Mouse (Mus musculus): ENCODE results near the gene Izumo4.
A peak's percentile ranks its signal among the peaks of the same experiment; 100 is the strongest.

The Izumo4 gene

GRCm38 (mm10) chr10:80669737-80670485 lies 32.1 kb upstream of the Izumo4 start:
- peak; percentile 89 for DNase-seq

- DNase-seq, result peak; percentile 58
Observed at GRCm38 (mm10) chr10:80670531-80670930, 31.5 kb upstream of the Izumo4 start.

GRCm38 (mm10) chr10:80671251-80671650 lies 30.7 kb upstream of the Izumo4 start:
- DNase-seq, result no peak

- DNase-seq, result peak; percentile 64
Observed at GRCm38 (mm10) chr10:80671936-80672690, 29.9 kb upstream of the Izumo4 start.

GRCm38 (mm10) chr10:80673690-80674089 lies 28.3 kb upstream of the Izumo4 start:
- no peak for DNase-seq

- DNase-seq, result peak; percentile 78
Observed at GRCm38 (mm10) chr10:80674161-80674711, 27.7 kb upstream of the Izumo4 start.

GRCm38 (mm10) chr10:80674851-80675404 lies 27.1 kb upstream of the Izumo4 start:
- DNase-seq, result no peak

- peak; percentile 76 for DNase-seq
Observed at GRCm38 (mm10) chr10:80675405-80676197, 26.4 kb upstream of the Izumo4 start.

GRCm38 (mm10) chr10:80676198-80676928 lies 25.6 kb upstream of the Izumo4 start:
- DNase-seq, result peak; percentile 99

- DNase-seq, result peak; percentile 67
Observed at GRCm38 (mm10) chr10:80677128-80677875, 24.7 kb upstream of the Izumo4 start.

GRCm38 (mm10) chr10:80677942-80678436 lies 24.0 kb upstream of the Izumo4 start, which contains the start of gene Mknk2:
TSS of gene Mknk2 (minus strand) at chr10:80678112.
- peak; percentile 90 for DNase-seq

GRCm38 (mm10) chr10:80678601-80679377 lies 23.2 kb upstream of the Izumo4 start:
- DNase-seq, result peak; percentile 62

GRCm38 (mm10) chr10:80679556-80680259 lies 22.3 kb upstream of the Izumo4 start:
- peak; percentile 58 for DNase-seq

GRCm38 (mm10) chr10:80680260-80680696 lies 21.7 kb upstream of the Izumo4 start:
- no peak for DNase-seq

- no peak for DNase-seq
Observed at GRCm38 (mm10) chr10:80682003-80682402, 20.0 kb upstream of the Izumo4 start.

- DNase-seq, result no peak
Observed at GRCm38 (mm10) chr10:80683647-80684046, 18.3 kb upstream of the Izumo4 start.

GRCm38 (mm10) chr10:80684214-80684613 lies 17.8 kb upstream of the Izumo4 start:
- DNase-seq, result no peak

GRCm38 (mm10) chr10:80684984-80685383 lies 17.0 kb upstream of the Izumo4 start:
- DNase-seq, result no peak

- DNase-seq, result no peak
Observed at GRCm38 (mm10) chr10:80686617-80687016, 15.4 kb upstream of the Izumo4 start.
